Mouse (Mus musculus): Measurements from ENCODE around the gene Lekr1. TPM values are rescaled to one million over a fixed set of nuclear protein-coding genes. Genes with fewer than 3 reads are reported as not detected.
A peak's percentile ranks its signal among the peaks of the same experiment; 100 is the strongest.
"Not testable (repeated sequence)": the region's sequence is repeated elsewhere in the genome, so short reads cannot be mapped to it uniquely, and the experiment has no call there.

Gene Lekr1
- total RNA-seq, 2 experiments from 2014 or later = 2.5 to 2.8 TPM

DNA sequence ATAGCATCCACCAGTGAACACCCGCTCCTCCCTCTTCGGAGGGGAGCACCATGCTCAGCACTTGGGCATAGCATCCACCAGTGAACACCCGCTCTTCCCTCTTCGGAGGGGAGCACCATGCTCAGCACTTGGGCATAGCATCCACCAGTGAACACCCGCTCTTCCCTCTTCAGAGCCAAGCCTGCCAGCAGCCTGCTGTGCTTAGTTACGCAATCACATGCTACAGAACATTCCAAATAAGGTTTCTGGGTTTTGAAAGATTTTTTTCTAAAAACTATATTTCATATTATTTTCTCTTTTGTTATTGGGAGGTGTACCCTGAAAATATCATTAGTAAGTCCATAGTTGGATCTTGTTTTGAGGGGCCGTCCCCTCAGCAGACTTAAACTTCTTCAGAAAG, 103.6 kb downstream of the Lekr1 start:
- not testable (repeated sequence) for DNase-seq

DNA sequence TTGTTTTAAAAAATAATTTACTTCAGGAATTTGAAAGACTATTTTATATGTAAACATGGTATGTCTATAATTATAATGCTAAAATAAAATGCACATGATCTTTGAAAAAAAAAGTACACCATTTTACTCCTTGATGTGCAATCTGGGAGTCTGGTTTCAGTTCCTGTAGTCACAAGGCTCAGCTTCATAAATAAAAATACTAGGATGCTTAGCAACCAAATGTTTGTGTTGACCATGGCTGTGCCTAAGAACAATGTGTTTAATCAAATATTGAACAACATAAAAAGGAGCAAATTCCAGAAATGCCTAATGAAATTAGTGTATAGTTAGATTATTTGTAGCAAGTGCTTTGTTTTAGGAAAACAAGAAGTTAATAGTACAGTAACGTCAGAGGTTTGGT, 107.9 kb downstream of the Lekr1 start:
- no peak for DNase-seq

DNA sequence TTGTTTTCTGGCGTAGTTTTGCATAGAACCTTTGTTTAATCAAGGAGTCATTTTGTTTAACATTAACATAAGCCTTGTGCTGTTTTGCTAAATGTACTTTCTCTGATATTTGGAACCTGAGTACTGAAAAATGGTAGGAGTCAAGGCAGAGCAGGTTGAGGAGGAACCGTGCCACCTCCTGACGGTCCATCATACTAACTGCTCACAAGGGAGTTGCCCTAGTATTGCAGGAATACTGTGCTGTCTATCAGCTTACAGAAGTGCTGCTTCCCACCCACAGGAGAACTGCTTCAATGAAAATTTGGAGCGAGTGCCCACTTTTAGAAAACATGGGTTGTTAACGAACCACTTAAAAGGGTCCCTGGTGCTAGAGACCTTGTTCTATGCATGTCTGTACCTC, 109.1 kb downstream of the Lekr1 start:
- DNase-seq = no peak

DNA sequence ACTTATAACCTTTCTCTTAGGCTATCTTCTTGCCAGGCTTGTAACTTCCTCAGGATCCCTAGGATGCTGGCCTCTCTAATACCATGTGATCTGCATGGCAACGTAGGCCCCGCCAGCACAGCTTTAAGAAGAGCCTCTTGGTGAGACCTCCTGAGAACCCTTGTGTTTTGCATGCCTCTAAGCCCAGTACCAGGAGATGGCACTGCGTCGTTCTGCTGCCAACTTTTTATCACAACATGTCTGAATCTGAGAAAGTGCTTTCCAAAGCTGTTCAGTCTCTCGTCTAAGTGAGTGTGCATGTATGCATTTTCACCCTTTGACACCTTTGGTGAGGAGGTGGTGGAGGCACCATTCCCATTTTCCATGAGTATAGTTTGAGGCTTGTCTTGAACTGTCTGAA, 116.2 kb downstream of the Lekr1 start:
- DNase-seq = no peak

DNA sequence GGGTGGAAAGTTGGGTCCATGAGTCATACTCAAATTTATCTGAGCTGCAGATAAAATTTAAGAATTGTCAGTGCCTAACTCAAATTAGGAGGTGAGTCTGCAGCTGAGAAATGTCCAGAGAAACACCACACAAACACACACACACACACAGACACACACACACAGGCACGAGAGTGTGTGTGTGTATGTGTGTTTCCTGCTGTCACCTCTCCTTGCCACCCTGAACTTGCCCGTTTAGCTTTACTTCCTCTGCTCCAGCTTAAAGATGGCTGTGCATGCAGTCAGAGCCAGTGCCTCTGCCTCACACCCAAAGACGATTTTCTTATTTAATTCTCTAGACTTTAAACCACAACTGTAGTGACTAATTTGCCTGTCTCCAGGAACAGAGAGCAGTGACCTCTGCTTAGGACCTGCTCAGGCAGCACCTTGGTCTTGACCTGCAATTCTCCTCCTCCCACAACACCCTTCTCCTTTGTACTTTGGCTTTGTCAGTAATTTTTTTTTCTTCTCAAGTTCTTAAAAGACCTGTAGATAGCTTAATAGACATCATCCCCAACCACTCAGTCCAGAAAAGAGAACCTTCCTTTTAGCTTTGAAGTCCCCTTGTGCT, 124.2 kb downstream of the Lekr1 start:
- no peak for DNase-seq

DNA sequence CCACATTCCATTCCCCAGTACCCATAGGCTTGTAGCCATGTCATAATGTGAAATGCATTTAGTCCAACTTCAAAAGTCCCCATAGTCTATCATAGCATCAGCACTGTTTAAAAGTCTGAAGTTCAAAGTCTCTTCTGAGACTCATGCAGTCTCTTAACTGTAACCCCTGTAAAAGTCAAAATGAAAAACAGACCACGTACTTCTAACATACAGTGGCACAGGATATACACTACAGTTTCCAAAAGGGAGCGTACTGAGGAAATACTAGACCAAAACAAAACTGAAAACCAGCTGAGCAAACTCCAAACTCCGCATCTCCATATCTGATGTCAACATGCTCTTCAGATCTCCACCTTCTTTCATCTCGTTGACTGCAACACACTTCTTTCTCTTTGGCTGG, 127.5 kb downstream of the Lekr1 start:
- no peak for DNase-seq

DNA sequence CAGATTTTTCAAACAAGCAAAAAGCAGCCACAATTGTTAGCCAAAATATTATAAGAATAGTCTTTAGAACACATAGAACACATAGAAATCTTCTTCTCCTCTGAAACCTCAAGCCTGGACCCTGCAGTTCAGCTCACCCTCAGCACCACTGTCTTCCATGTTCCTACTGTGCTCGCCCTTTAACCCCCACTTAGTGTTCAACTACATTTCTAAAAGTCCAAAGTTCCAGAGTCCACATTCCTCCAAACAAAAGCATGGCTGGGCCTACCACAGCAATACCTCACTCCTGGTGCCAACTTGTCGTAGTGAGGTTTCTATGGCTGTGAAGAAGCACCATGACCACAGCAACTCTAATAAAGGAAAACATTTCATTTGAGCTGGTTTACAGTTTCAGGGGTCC, 128.7 kb downstream of the Lekr1 start:
- no peak for DNase-seq

DNA sequence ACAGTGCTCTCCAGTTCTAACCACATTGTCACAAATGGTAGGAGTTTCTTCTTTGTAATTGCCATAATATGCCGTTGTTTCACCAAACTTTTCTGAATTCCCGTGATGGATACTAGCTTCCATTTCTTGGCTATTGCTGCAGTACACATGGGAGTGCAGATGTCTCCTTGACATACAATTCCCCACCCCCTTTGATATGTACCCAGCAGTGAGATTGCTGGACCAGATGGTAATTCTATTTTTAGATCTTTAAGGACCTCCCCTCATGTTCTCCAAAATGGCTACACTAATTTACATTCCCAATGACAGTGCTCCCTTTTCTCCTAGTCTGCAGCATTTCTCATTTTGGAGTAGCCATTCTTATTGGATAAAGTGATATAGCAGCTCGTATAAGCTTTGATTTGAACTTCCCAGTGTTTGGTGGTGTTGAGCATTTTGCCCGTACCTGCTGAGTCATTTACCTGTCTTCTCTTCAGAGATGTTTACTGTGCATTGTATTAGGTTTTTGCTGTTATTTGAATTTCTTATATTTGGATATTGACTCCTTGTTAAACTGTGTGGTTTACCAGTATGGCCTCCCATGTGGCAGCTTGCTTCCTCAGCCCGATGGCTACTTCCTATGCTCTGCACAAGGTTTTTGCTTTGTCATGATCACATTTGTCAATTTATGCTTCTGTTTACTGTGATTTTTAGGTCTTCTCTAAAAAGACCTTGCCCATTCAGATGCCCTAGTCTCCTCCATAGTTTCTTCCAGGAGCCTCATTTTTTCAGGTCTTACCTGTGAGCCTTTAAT, 131.5 kb downstream of the Lekr1 start:
- no peak for DNase-seq

DNA sequence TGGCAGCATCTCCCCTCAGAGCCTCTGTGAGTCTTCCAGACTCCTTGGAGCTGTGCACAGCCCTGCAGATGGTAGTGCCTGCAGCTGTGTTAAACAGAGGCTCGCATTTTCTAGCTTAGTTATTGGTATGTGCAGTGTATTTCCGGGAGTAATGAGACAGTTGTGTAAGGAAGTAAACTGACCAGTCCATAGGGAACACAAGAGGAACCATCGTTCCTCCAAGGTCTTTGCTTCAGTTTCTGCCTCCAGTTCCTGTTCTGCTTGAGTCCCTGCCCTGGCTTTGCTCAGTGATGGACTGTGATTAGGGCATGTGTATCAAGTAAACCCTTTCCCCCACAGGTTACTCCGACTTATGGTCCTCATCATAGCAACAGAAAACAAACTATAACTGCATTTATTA, 134.9 kb downstream of the Lekr1 start:
- DNase-seq = no peak

DNA sequence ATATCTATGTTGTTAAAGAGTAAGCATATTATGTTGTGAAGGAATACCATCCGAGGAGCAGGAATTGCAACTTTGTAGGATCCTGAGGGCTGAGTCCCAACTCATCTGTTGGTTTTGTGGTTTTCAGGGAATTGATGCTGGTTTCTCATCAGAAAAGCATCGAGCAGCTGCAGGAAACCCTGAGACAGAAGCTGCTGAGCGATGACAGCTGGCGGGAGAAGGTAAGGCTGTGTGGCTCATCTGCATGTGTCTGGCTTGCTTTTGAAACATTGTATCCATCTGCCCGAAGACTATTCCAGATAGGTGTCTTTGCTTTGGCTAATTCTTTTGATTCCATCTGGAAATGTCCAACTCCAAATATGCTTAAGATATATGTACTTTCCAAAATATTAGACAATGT, 136.2 kb downstream of the Lekr1 start:
- DNase-seq = no peak

DNA sequence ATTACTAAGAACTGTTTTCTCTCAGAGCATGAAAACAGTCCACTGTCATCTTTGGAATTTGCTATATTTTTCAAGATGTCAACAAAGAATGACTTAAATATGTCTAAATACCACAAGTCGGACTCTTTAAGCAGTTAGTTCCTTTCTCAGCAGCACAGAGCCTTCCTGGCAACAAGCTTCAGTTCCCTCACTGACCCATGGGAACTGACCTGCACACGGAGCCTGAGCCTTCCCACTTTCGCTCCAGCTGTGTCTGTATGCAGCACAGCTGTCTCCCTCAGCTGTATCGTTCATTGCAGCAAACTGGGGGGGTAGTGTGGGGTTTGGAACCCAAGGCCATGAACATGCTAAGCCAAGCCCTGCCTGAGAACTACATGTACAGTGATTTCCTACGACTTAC, 136.8 kb downstream of the Lekr1 start:
- no peak for DNase-seq

DNA sequence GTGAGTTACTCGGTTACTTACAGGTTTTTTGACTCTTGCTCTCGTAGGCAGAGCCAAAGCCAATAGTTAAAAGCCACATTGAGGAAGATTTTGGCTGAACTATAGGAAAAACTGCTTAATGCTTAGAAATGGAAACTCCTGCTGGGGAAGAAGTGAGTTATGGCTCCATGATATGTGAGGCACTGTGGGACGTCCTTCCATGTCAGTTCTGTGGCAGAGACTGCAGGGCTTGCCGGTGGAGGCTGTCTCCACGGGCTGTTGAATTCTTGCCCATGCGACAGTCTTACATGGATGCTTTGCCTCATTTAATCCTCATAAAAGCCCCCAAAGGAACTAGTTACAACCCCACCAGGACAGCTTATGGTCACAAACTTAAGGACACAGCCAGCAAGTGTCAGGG, 148.9 kb downstream of the Lekr1 start:
- DNase-seq = no peak

DNA sequence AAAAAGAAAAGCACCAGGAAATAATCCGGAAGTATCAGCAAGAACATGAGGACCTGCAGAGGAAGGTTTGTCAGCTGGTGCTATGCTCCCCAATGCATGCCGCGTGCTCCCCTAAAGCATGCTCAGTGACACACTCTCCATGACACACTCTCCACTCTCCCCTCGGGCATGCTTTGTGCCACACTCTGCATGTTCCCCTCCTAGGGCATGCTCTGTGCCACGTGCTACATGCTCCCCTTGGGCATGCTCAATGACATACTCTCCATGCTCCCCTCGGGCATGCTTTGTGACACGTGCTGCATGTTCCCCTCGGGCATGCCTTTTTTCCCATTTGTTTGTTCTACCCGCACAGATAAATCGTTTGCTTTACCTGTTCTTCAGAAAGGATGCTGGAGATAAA, 150.0 kb downstream of the Lekr1 start:
- no peak for DNase-seq

DNA sequence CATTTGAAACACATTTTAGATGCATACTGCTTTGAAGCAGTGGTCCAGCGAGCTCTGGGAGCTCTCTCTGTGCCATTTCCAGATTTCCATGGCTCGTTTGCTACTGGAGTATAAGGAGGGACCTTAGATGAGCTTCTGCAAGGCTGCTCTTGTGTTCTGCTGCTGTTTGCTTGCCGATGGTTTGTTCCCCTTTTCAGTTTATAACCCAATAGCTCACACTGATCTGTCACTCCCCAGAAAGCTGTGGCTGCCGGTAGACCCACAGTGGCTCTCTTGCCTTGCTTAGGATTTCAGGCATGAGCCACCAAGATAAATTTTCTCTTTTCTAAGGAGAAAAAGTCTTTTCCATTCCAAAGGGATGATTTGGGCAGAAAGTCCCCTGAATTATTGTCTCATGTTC, 152.6 kb downstream of the Lekr1 start:
- no peak for DNase-seq

DNA sequence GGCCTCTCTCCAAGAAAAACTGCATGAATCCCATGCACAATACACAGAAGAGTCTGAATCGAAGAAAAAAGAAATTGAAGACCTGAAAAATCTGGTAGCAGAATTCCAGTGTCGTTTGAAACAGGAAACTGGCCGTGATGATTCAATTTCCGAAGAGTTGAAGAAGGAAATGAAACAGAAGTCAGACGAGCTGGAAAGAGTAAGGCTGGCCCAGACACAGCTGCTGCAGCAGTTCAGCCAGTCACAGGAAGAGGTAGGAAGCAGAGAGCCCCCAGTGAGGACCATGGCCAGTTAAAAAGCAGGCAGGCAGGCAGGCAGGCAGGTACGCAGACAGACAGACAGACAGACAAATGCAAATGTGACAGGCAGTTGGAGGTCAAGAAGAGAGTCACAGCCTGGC, 153.8 kb downstream of the Lekr1 start:
- no peak for DNase-seq

DNA sequence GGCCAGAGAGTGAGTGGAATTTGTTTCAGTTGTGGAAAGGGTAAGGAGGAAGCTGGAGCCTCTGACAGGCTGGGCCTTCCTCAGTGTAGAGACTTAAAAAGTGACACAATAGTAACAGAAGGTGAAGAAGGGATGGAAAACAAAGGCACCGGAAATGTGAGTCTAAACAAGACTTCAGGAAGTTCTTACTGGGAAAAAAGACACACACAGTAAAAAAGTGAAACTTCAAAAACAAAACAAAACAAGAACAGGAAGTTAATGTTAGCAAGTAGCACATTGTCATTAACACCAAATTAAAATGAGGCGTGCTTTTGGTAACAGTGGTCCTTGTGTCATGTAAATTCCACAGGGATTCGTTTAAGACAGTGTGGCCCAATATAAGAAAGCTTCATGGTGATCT, 158.9 kb downstream of the Lekr1 start:
- no peak for DNase-seq

DNA sequence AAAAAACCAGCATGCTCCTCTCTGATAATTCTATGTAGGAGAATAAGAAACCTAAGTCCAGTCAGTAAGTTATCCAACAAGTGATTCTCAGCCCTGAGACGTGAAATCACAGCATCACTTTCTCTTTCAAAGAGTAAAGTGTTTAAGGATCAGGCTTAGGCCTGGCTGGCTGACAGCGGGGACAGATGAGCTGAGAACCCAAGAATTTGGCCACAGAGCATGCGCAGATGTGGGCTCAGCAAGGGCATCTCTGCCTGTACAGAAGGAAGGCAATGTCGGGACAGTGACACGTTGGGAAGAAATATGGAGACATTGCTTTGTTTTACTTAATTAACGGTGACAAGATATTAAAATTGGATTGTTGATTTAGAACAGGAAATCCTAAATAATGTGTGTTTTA, 160.7 kb downstream of the Lekr1 start:
- no peak for DNase-seq

DNA sequence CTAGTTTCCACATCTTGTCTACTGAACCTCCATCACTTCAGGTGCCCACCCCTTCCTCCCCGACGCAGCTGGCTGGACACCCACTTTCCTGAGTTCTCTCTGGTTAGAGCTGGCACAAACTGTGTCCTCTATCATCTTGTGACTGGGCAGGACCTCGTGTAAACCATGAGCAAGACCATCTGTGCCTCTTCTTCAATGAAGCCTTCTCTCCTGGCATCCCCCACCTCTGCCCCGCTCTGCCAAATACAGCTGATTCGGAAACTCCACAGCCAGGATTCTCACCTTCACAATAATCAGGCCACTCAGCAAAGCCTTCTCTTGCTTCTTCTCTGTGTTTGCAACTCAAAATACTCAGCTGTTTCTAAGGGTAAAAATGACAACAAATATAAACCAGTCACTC, 161.4 kb downstream of the Lekr1 start:
- DNase-seq = no peak

DNA sequence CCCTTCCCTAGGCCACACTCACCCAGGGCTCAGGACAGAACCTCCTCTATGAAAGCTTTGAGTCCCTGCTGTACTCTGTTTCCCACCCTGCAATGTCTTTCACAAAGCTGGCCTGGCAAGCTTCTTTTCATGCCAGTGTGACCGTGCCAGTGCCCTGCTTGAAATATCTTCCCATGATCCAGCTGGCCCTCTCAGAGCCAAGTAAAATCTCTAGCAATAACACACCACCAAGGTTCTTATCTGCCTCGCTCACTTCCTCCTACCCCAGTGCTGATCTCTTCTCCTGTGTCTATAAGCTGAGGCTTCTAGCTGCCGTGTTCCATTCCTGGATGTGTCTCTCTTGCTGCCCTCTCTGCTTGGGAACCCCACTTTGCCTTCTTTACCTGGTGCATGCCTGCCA, 162.0 kb downstream of the Lekr1 start:
- DNase-seq = no peak

DNA sequence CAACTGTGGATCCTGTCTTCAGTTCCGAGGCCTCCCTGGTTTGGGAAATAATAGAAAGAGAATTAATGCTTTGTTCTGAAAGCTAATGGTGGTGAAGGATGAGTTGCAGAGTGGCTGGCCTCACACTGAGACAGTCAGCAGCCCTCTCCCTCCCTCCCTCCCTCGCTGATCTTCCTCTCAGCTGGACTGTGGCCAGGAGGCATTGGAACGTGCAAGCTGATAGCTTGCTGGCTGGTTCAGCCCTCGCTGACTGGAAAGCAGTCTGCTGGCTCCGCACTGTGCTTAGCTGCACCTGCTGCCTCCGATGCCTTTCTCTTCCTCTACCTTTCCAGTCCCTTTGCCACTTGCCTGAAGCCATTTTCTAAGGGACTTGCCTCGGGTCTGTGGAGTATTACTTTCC, 163.2 kb downstream of the Lekr1 start:
- DNase-seq = peak; percentile 83 to 86

DNA sequence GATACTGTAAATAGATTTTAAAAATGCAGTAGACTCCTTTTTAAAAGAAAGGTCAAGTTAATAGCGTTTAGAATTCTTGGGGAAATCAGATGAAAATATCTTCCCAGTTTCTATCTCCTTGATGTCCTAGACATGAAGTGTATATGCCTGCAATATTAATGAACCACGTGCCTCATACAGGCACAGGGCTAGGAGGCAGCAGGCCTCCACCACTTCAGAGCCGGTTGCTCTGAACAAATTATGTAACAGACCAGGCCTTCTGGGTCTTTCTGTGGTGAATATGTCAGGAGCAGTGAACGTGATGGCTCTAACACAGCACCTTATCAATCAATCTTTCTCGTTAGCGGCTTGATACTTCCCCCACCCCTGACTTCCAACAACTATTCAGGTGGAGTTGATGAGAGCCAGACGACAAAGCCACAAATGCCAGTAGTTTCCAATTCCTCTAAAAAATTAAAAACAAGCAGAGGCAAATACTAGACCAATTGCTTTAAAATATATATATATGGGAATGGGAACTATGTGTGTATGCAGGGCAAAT, 164.0 kb downstream of the Lekr1 start:
- no peak for DNase-seq

DNA sequence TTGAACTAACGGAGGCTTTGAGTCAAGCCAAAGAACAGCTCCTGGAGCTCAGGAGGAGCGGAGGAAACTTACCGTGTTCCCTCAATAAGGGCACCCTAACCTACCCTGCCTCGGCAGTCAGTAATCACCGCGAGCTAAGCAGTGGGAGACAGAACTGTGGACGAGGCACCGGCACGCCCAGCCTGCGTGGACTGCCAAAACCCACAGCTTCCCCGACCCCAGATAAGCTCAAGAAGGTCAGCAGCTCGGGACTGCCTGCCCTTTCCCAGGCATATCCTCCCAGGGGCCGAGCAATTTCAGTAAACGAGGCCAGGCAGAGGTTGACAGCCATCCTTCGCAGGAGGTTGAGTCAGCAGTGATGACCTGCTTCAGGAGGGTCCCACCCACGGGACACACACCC, 164.8 kb downstream of the Lekr1 start:
- DNase-seq = peak; percentile 8 to 25

DNA sequence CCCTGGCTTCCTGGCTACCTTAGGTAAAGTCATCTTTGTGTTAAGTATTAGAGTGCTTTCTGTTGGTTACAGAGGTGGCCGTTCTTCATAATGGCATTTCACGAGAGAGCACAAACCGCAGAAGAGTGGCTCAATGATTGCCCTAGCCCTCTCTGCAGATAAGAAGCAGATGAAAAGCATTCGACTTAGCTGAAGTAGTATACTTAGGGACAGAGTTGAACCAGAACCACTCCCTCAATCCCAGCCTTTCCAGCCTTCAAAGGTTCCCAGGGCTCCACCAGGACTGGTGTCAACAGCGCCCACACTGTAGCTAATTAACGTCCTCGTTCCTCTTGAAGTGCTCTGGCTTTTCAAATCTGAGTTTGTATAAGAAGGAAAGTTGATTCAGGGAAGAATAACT, 166.4 kb downstream of the Lekr1 start:
- no peak for DNase-seq

DNA sequence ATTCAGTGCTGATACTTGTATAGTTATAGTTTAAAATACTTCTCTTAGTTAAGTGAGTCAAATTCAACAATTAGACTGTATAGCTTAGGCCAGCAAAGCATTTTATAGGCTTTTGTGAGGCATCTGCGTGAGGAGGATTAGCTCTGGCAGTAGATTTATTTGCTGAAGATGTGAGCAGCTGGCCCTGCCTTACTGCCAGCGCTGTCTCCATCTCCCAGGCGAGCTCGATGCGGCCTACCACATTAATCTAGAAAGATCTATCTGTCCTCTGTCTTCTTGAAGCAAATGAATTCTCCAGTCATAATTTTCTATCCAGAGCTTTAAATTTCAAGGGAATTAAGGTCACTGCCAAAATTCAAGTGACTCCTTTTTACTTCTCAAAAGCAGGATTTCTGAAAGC, 170.4 kb downstream of the Lekr1 start:
- DNase-seq = no peak
